Mouse (Mus musculus) midbrain, embryonic 12.5 days (tissue): Measurements from ENCODE around the gene Dennd4a. TPM values are rescaled to one million over a fixed set of nuclear protein-coding genes. Genes with fewer than 3 reads are reported as not detected.

Experiments
- ATAC-seq: fragments of 200-750 bp; cut with Nextera tagmentation; 2 replicates; pipeline ENCODE4 v1.8.0; 2017; ENCODE audit warnings: low read depth, moderate TSS enrichment, moderate library complexity; ENCODE audit not compliant: low FRiP score
- H3K27ac ChIP-seq: fragments of 300-500 bp; sonication (generic); replicated peaks from 2 replicates; pipeline ENCODE4 v1.5.1; 2016; ENCODE audit warnings: mild to moderate bottlenecking
- H3K27me3 ChIP-seq: fragments of 300-500 bp; sonication (generic); 2 replicates; pipeline ENCODE4 v1.6.1; 2016; ENCODE audit warnings: mild to moderate bottlenecking
- H3K36me3 ChIP-seq: fragments of 300-500 bp; sonication (generic); 2 replicates; pipeline ENCODE4 v1.6.1; 2016
- H3K4me1 ChIP-seq: fragments of 300-500 bp; sonication (generic); 2 replicates; pipeline ENCODE4 v1.6.1; 2016
- H3K4me2 ChIP-seq: fragments of 300-500 bp; sonication (generic); replicated peaks from 2 replicates; pipeline ENCODE4 v1.6.1; 2016; ENCODE audit warnings: mild to moderate bottlenecking, moderate library complexity
- H3K4me3 ChIP-seq: fragments of 300-500 bp; sonication (generic); 2 replicates; pipeline ENCODE4 v1.5.1; 2016; ENCODE audit warnings: mild to moderate bottlenecking
- H3K9ac ChIP-seq: fragments of 300-500 bp; sonication (generic); replicated peaks from 2 replicates; pipeline ENCODE4 v1.6.1; 2016; ENCODE audit warnings: mild to moderate bottlenecking, moderate library complexity
- H3K9me3 ChIP-seq: fragments of 300-500 bp; sonication (generic); 2 replicates; pipeline ENCODE4 v1.6.1; 2016; ENCODE audit warnings: mild to moderate bottlenecking
- WGBS: fragments of 180-500 bp; shearing (Covaris S2); methylation state at CpG from one replicate; pipeline ENCODE4 v1.1.7; 2016; 5-methylcytosine and 5-hydroxymethylcytosine counted together
- polyA plus RNA-seq: library from polyadenylated mRNA; unstranded; fragments of >200 nt; fragmentation: Nextera tagmentation; extraction: Ambion mirVana; gene quantifications from 2 replicates; pipeline ENCODE4 v1.2.1, GENCODE M21; 2016

Gene Dennd4a
- polyA plus RNA-seq, 1 experiment from 2014 or later, result 12.3 TPM

DNA sequence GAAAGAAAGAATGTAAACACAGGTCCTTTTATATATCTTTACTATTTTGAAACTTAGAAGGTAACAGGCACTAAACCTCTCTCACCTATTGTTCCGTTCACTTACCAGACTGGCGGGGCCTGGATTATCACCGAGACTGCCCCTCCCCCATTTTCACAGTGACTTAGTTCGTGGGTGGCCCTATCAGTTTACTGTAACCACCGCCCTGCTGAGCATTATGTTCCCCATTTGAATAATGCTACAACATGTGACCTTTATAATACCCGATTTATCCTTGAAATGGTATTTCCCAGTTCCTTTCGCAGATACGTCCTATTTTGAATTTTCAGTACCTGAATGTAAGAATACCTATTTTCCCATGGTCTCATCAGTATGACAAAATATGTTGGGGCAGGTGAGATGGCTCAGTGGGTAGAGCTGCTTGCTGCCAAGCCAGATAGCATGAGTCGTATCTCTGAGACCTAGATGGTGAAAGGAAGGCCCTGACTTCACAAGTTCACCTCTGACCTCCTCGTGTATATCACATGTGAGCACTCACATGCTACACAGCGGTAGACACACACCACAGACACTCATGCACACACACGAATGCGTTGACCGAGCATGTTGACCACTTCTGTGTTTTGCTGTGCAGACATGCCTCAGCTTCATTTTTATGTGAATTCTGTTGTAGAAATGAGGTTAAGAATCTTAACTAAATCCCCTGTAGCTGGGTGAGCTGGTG is 93.9 kb downstream of the Dennd4a start:
- H3K36me3 ChIP-seq, result peaks cover 14% of the 10 kb centered on the region
- H3K4me3 ChIP-seq, result no peak overlapping the region
- no peaks in the 10 kb centered on the region for H3K27me3 ChIP-seq
- H3K27ac ChIP-seq, result no peak overlapping the region
- WGBS, result 89% methylated on average over 14 of the region's 14 CpGs
- no peak overlapping the region for H3K9ac ChIP-seq
- no peak for ATAC-seq
- H3K4me2 ChIP-seq, result no peak overlapping the region
- H3K4me1 ChIP-seq, result no peaks in the 10 kb centered on the region
- no peaks in the 10 kb centered on the region for H3K9me3 ChIP-seq

GRCm38 (mm10) chr9:64907441-64907840 is 96.3 kb downstream of the Dennd4a start:
- no peak overlapping the region for H3K4me2 ChIP-seq

DNA sequence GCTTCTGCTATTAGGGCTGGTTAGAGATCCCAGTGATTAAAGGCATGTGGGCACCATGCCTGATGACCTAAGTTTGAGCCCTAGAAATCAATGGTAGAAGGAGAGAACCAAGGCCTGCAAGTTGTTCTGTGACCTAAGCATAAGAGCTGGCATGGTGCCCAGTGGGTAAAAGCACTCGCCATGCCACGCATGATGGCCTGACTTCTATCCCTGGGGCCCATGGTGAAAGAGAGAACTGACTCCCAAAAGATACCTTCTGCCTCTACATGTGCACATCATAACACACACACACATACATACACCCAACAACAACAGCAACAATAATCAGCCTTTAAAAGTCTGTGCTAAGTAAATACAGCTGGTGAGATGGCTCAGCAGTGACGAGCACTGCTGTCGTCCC is 102.3 kb downstream of the Dennd4a start:
- Histone ChIP-seq H3K27ac (no peak overlapping the region), H3K4me3 (no peak overlapping the region), H3K4me2 (no peak overlapping the region), H3K36me3 (peaks cover 34% of the 10 kb centered on the region), H3K4me1 (no peaks in the 10 kb centered on the region), H3K27me3 (no peaks in the 10 kb centered on the region), H3K9ac (no peak overlapping the region), H3K9me3 (0 out of 2 replicates have a peak, but pooled peaks cover 2% of the 10 kb centered on the region)
- no peak for ATAC-seq
- WGBS, result 96% methylated on average over 4 of the region's 4 CpGs

More at GRCm38 (mm10) chr9:64907441-64907840, 96.3 kb downstream of the Dennd4a start:
- Histone ChIP-seq H3K4me3 (no peak overlapping the region), H3K36me3 (peaks cover 26% of the 10 kb centered on the region), H3K9ac (no peak overlapping the region), H3K27ac (no peak overlapping the region), H3K27me3 (no peaks in the 10 kb centered on the region), H3K9me3 (no peaks in the 10 kb centered on the region), H3K4me1 (no peaks in the 10 kb centered on the region)
- WGBS, result 88% methylated on average over 3 of the region's 3 CpGs
- ATAC-seq, result no peak

DNA sequence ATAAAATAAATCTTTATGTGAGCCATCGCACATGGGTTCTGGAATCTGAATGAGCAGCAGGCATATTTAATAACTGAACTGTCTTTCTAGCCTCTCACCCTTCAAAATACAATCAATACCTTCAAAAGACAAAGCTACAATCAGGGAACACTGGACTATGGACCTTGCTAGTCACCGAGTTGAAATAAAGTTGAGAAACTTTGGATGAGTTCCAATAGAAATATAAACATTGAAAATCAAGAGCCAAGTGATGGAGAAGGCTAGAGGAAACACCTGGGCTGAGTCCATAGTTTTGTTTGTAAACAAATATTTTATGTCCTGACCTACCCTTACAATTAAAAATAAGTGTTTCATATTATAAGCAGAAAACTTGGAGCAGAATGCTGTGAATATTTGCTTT is 102.8 kb downstream of the Dennd4a start:
- Histone ChIP-seq H3K36me3 (peaks cover 34% of the 10 kb centered on the region), H3K27ac (no peak overlapping the region), H3K9ac (no peak overlapping the region), H3K27me3 (no peaks in the 10 kb centered on the region), H3K9me3 (0 out of 2 replicates have a peak, but pooled peaks cover 2% of the 10 kb centered on the region), H3K4me3 (no peak overlapping the region), H3K4me2 (no peak overlapping the region), H3K4me1 (no peaks in the 10 kb centered on the region)
- WGBS, result 93% methylated on average over 2 of the region's 2 CpGs
- no peak for ATAC-seq

DNA sequence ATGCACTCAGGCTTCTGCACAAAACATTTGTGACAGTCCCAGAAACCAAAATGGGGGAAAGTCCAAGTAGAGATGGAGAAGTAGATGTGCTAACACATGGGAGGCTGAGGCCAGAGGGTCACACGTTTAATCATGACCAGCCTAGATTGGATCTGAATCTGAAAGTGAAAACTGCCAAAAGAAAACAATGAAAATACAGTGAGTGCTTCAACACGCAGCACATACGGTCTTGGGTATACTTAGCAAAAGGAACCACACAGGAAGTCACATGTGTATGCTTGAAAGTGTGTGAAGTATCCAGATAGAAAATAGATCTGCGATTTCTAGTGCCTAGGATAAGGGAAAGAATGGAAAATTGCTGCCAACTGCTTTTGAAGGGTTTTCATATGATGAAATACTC is 103.5 kb downstream of the Dennd4a start:
- Histone ChIP-seq H3K36me3 (peaks cover 34% of the 10 kb centered on the region), H3K4me3 (no peak overlapping the region), H3K9me3 (0 out of 2 replicates have a peak, but pooled peaks cover 2% of the 10 kb centered on the region), H3K4me2 (no peak overlapping the region), H3K9ac (no peak overlapping the region), H3K27ac (no peak overlapping the region), H3K27me3 (no peaks in the 10 kb centered on the region), H3K4me1 (no peaks in the 10 kb centered on the region)
- no peak for ATAC-seq
- 87% methylated on average over 4 of the region's 4 CpGs for WGBS

- peak overlapping the region; percentile 18 for H3K4me3 ChIP-seq
- no peak for ATAC-seq
- 0 out of 2 replicates have a peak, but pooled peaks cover 2% of the 10 kb centered on the region for H3K9me3 ChIP-seq
- 43% methylated on average over 16 of the region's 16 CpGs for WGBS
- no peak overlapping the region for H3K9ac ChIP-seq
- no peaks in the 10 kb centered on the region for H3K4me1 ChIP-seq
- no peaks in the 10 kb centered on the region for H3K27me3 ChIP-seq
- H3K4me2 ChIP-seq, result peak overlapping the region; percentile 27
- no peak overlapping the region for H3K27ac ChIP-seq
- H3K36me3 ChIP-seq, result peaks cover 9% of the 10 kb centered on the region
Observed at GRCm38 (mm10) chr9:64918560-64918959, 107.4 kb downstream of the Dennd4a start.

GRCm38 (mm10) chr9:64925771-64926170 is 114.6 kb downstream of the Dennd4a start:
- Histone ChIP-seq H3K9ac (no peak overlapping the region), H3K27ac (no peak overlapping the region), H3K27me3 (0 out of 2 replicates have a peak, but pooled peaks cover 4% of the 10 kb centered on the region), H3K4me2 (no peak overlapping the region), H3K4me3 (no peak overlapping the region), H3K9me3 (no peaks in the 10 kb centered on the region), H3K4me1 (peaks cover 11% of the 10 kb centered on the region; the same call in 1 of the 2 replicates), H3K36me3 (no peaks in the 10 kb centered on the region)
- no peak for ATAC-seq
- WGBS, result 65% methylated on average over 5 of the region's 5 CpGs

- Histone ChIP-seq H3K4me1 (peaks cover 11% of the 10 kb centered on the region; the same call in 1 of the 2 replicates), H3K36me3 (no peaks in the 10 kb centered on the region), H3K4me3 (no peak overlapping the region), H3K9me3 (no peaks in the 10 kb centered on the region), H3K4me2 (no peak overlapping the region), H3K27me3 (0 out of 2 replicates have a peak, but pooled peaks cover 4% of the 10 kb centered on the region), H3K27ac (no peak overlapping the region), H3K9ac (no peak overlapping the region)
- 85% methylated on average over 8 of the region's 8 CpGs for WGBS
- no peak for ATAC-seq
Observed at GRCm38 (mm10) chr9:64926201-64926991, 115.3 kb downstream of the Dennd4a start.

- Histone ChIP-seq H3K4me2 (no peak overlapping the region), H3K4me3 (no peak overlapping the region), H3K9ac (no peak overlapping the region), H3K9me3 (no peaks in the 10 kb centered on the region), H3K27me3 (peaks cover 4% of the 10 kb centered on the region; the same call in 1 of the 2 replicates), H3K4me1 (peaks cover 14% of the 10 kb centered on the region), H3K36me3 (no peaks in the 10 kb centered on the region), H3K27ac (no peak overlapping the region)
- no peak for ATAC-seq
- WGBS, result 84% methylated on average over 4 of the region's 4 CpGs
Observed at GRCm38 (mm10) chr9:64930256-64930655, 119.1 kb downstream of the Dennd4a start.

DNA sequence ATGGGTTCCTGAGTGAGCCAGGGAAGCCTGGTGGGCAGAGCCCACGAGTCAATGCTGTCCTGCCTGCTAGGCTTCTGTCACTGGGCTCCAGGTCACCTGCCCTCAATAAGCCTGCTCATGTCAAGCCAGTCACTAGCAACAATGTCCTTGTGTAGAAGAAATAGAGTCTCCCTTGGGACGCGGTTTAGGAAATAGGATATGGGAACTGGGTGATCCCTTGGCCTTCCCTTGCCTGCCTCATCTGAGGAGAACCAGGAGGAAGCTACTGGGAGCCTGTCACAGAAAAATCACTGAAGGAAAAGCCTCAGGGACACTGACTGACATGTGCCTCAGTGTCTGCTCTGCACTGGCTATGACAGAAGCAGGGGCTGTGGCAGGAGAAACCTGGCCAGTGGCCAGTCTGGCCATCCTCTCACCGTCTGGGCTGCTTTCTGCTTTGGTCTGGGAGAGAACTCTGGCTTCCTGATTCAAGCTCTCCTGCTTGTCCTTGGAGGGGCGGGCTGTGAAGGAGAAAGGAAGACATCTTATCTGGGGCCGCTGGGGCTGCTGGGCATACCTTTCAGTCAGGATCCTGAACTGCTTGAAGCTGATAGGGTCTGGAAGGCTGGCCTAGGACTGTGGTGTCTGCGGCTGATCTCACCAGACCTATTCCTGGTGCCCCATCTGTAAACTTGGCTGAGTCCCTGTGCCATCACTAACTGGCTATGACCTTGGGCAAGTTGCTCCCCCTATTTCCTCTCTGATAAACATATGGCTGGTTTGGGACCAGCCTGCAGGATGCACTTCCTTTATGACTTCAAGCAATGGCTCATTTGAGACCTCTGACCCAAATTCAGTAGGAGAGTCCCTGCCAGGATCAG is 120.8 kb downstream of the Dennd4a start:
- Histone ChIP-seq H3K4me1 (peaks cover 3% of the 10 kb centered on the region; the same call in 1 of the 2 replicates), H3K27ac (no peak overlapping the region), H3K9me3 (no peaks in the 10 kb centered on the region), H3K36me3 (no peaks in the 10 kb centered on the region), H3K4me2 (no peak overlapping the region), H3K4me3 (no peak overlapping the region), H3K9ac (no peak overlapping the region), H3K27me3 (peaks cover 4% of the 10 kb centered on the region; the same call in 1 of the 2 replicates)
- 79% methylated on average over 7 of the region's 7 CpGs for WGBS
- ATAC-seq, result no peak

DNA sequence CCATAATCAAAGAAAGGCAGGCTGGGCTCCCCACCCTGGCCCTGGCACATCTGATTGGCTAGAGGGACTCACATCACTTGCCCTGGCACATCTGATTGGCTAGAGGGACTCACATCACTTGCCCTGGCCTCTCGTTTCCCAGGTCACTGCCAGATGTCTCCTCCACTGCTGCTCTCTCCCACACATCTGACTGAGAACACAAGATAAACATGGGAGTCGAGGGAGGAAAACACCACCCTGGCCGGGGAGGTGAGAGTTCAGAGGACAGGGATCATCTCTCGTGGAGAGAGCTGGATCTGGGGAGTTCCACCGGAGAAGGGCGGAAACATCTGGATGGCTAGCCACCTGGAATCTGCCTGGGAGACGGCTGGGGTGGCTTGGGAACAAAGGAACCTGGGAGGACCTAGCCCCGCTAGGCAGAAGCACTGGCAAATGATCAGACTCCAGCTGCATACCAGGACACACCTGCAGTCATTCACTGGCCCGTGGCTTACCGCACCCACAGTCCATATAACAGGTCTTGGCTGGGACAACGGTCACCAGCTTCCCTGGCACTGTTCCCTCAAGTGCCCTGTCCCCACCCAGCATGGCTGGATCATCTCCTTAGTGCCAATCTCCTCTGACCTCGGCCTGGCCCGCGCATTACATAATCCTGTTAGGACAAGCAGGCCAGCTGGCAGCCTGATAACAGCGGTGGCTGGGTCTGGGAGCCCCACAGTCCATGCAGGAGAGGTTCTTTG is 123.0 kb downstream of the Dennd4a start:
- no peak for ATAC-seq

More for the DNA sequence above, 123.0 kb downstream of the Dennd4a start:
- 63% methylated on average over 15 of the region's 15 CpGs for WGBS
- no peak overlapping the region for H3K27ac ChIP-seq
- H3K9ac ChIP-seq, result no peak overlapping the region
- no peaks in the 10 kb centered on the region for H3K36me3 ChIP-seq
- H3K9me3 ChIP-seq, result no peaks in the 10 kb centered on the region
- no peaks in the 10 kb centered on the region; the same call in 1 of the 2 replicates for H3K27me3 ChIP-seq
- no peak overlapping the region for H3K4me3 ChIP-seq
- H3K4me2 ChIP-seq, result no peak overlapping the region; the same call in 1 of the 2 replicates
- H3K4me1 ChIP-seq, result peaks cover 3% of the 10 kb centered on the region; the same call in 1 of the 2 replicates
